Mouse (Mus musculus) urinary bladder, adult 2 months (tissue): Measurements from ENCODE around the gene Sfi1. TPM values are rescaled to one million over a fixed set of nuclear protein-coding genes. Genes with fewer than 3 reads are reported as not detected.
"Not testable (repeated sequence)": the region's sequence is repeated elsewhere in the genome, so short reads cannot be mapped to it uniquely, and the experiment has no call there.

ENCODE experiments used
- DNase-seq: peaks from one replicate; pipeline ENCODE4 v3.0.0; 2022; ENCODE audit warnings: low spot score
- polyA plus RNA-seq: library from polyadenylated mRNA; depleted of rRNA; stranded (reverse); fragments of >200 nt; gene quantifications from 2 replicates; pipeline ENCODE4 v1.2.3, GENCODE M21; 2012; rRNA removed

Gene Sfi1
- polyA plus RNA-seq = 27.2 and 38.1 TPM in 2 replicates

DNA sequence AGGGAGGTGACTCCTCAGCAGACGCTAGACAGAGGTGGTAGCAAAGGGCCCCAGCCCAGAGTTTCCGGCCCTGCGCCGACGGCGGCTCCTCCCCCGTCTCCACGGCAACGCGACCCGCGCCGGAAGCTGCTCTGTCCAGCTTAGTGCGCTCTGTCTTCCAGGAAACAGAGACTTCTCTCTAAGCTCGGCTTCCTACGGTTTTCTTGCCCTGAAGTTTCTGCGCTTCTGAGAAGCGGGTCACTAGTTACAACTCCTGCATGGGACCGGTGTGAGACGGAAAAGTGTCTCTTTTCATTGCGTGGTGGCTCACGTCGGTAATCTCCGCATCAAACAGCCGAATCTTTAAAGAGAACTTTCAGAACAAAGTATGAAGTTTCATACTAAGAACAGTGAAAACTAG, at the start of gene Sfi1:
Sfi1 (minus strand) TSS at position 101 of the 400 bp plus-strand sequence.
- DNase-seq = no peak

DNA sequence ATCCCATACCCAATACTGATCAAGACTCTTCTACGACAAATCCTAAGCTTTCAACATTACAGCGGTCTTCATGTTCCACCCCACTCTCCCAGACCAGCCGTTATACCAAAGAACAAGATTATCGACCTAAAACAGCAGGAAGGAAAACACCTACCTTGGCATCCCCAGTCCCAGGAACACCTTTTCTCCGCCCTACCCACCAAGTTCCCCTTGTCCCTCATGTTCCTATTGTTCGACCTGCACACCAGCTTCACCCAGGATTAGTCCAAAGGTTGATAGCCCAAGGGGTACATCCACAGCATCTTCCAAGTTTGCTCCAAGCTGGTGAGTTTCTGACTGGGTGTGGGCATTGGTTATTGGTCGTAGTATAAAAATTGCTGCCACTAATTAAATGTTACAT, 49.1 kb upstream of the Sfi1 start:
- no peak for DNase-seq

DNA sequence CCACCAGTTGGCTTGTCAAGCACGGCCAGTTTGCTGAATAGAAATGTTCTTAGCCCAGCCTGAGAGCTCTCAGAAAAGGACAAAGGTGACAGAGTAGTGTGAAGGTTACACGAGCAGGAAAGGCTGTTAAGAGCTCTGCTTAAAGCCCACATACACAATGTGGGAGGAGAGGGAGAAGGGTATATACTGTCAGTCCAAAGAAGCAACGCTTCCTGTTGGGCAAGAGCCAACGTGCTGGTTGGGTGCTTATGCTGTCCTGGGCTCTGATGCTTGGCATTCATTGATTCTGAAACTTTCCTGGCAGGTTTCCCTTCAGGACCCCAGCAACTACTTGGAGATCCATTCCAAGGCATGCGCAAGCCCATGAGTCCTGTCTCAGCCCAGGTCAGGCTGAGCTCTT, 42.0 kb upstream of the Sfi1 start:
- no peak for DNase-seq

DNA sequence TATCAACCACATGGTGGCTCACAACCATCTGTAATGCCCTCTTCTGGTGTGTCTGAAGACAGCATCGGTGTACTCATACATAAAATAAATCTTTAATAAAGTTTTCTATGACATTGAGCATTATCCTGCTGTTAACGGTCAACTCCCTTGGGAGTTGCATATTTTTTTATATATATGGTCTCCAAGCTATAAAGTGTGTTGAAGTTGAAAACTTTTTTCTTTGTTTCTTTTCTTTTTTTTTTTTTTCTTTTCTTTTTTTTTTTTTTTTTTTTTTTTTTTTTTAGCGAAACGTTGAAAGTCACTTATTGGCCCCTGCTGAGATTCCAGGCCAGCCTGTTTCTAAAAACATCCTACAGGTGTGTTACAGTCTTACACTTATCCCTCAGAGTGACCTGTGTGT, 40.4 kb upstream of the Sfi1 start:
- no peak for DNase-seq

DNA sequence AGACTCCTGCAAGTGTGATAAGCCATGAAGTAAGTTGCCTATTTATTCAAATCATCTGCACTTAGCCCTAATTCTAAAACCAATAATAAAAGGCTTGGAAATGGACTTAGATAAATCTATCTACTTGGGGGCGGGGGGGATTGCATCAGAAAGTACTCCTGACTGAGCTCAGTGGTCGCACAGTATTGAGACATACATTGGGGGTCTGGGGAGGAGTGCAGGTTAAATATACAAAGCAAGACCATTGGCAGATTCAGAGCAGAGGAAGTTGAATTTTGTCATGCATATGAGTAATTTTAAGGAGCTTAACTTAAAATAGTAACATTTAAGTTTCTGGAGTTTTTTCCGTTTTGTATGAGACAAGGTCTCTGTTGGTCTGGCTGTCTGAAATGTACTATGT, 39.0 kb upstream of the Sfi1 start:
- no peak for DNase-seq

DNA sequence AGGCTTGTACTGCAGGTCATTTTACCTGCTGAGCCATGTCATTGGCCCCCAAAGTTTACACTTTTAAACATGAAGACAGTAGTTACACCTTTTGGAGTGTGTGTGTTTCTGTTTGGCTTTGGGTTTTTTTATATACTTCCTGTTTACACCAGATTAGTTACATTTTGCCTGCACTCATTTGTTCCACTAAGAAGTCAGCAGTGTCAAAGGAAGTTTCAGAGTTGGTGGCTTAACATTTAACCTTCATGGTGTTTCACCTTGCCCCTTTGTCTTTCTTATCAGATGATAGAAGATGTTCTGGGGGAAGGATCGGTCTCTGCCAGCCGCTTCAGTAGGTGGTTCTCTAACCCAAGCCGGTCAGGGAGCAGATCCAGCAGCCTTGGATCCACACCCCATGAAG, 33.9 kb upstream of the Sfi1 start:
- DNase-seq = no peak

DNA sequence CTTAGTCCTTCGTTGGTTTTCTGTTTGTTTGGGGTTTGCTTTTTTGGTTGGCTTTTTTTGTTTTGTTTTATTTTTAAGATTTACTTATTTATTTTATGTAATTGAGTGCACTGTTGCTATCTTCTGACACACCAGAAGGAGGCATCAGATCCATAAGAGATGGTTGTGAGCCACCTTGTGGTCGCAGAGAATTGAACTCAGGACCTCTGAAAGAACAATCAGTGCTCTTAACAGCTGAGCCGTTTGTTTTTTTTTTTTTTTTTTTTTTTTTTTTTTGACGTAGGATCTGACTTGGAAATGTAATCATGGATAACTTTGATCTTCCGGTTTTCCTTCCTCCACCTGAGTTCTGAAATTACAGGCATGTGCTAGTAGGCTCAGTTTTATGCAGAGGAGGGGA, 29.8 kb upstream of the Sfi1 start:
- no peak for DNase-seq

DNA sequence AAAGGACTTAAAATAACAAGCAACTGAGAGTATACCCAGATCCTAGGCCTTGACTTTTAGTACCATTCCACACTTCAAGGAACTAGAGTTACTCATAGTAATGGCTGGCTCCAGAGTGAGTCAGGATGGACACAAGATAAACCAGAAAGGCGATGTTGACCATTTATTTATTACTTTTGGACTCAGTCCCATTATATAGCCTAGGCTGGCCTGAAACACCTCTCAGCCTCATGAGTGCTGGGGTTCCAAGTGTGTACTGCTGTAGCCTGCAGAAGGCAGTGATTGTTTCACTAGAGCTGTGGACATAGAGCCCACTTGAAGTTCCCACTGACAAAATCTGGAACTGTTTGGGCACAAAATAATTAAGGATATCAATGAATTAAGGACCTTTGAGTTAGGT, 19.3 kb upstream of the Sfi1 start:
- no peak for DNase-seq

DNA sequence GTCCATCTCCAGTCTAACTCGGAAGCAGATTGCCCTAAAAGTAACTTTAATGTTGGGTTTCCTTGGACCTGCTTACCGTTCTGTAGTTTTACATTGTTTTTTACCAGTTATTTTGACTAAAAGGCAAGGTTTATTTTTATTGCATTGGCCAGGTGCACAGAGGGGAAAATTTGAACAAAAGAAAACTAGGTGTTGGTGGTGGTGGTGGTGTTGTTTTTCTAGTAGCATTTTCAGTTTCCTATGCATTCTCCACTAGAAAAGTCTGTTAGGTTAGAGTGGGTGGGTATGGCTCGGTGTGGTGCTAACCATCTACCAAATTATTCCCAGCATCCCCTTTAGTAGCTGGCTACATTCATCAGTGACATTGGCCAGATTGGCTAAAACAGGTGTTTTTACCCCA, 13.5 kb upstream of the Sfi1 start:
- DNase-seq = no peak

DNA sequence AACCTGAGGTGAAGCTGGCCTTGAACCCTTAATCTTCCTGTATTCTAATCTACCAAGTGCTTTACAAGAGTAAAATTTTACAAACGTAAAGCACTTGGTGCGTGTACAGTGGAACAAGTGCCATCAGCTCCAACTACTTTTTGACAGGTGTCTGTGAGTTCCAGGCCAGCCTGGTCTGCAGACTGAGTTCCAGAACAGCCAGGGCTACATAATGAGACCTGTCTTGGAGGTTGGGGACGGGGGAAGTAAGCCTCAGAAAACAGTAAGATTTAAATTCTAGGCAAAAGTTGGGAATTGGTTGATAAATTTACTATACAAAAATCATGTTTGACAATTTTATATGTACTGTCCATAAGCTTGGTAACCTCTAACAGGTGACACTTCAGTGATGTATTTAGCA, 11.9 kb upstream of the Sfi1 start:
- no peak for DNase-seq

DNA sequence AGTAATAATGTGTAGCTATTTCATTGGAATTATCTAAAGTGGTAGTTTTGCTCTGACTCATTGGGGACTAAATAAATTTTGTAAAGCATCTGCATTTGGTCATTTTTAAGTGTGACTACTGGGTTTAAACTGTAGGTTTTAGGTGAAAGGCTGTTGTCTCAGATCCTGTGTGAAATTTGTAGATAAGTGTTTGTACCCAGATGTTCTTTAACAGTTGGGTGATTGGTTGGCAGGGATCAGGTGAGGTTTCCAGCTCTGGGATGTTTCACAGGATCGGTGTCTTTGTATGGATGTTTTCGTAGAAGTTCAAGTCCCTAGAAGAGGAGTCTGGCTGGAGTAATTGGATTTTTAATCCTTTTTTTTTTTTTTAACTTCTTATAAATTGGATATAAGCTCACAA, 10.5 kb upstream of the Sfi1 start:
- DNase-seq = no peak

DNA sequence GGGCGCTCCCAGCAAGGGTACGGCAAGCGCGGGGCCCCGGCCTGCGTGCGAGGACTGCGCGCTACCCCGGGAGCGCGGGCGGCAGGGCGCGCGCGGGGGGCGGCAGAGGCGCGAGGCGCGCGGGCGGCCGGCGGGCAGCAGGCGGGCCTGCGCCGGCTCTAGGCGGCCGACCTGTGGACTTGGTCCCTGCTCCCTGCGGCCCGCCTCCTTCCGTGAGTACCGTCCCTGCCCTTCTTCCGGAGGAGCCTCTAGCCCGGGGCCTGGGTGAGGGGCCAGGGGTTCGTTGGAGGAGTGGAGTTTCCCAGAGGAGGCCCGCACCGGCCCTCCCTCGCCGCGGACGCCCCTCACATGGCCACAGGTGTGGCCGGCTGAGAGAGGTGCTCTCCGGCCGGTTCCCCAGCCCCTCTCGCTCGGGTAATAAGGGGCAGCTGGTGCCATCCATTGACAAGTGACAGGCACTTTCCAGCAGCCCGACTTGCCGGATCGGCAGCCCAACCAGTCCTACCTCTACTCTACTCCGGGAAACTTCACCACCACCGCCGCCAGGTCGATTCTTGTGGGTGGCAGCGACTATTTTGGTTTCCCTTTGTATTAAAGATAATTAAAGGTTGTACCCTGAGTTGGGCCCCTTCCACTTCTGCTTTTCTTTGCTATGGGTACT, 9.6 kb upstream of the Sfi1 start:
- DNase-seq = peak; percentile 61

DNA sequence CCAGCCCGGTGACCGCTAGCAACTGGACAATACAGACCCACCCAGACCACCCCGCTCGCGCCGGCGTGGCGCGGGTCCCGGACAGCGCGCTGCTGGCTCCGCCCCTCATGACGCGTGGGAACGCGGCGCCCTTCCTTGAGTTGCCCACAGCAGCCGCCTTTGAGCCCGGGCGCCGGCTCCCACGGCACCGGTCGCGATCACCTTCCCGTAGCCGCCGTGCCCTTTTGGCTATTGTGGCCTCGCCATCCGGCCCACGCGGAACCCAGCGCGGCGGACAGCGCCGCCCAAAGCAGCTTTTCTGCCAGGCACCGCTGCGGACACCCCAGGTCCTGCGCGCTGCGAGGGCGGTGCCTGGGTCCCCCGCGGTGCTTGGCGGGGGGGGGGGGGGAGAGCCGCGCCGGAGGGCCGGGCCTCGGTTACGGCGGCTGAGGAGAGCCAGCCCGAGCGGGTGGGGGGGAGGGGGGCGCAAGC, 9.0 kb upstream of the Sfi1 start, which contains the start of gene Eif4enif1:
Eif4enif1 (plus strand) TSS at position 162 of the 471 bp plus-strand sequence.
- DNase-seq = peak; percentile 95

DNA sequence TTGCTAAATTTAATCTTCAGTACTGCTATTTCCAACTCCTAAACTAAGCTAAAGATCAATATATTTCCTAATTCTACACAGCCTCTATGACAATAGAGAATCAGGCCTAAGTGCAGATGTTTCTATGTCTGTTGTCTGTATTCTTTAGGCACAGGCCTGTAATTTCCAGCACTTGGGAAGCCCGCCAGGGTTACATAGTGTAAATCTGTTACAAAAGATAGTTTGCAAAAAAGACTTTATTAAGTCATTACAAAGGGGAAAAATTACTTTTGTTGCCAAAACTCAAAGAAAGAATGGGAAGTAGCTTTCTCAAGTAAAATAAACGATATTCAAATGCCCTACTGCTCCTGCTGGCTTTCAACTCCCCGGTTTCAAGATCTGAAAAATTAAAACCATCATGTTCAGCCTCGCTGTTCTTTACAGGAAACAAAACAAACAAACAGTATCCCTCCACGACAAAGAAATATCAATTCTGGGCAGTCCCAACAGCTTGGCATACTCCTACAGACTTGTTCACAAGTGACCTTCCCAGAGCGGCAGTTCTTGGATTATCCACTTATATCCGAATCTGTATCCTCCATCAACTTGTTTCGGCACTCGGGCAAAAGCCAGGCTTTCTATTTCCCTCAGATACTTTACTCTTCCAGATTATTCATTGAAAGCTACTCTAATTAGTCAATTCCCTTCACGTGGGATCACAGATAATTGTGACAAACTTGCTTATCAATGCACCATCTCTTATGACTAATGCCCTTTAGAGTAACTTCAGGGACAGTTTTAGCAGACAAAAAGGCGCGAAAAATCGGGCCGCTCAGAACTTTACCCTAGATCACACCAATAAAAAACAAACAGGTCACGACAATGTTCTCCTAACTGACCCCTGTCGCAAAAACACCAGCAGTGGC, 8.3 kb upstream of the Sfi1 start:
- DNase-seq = no peak

DNA sequence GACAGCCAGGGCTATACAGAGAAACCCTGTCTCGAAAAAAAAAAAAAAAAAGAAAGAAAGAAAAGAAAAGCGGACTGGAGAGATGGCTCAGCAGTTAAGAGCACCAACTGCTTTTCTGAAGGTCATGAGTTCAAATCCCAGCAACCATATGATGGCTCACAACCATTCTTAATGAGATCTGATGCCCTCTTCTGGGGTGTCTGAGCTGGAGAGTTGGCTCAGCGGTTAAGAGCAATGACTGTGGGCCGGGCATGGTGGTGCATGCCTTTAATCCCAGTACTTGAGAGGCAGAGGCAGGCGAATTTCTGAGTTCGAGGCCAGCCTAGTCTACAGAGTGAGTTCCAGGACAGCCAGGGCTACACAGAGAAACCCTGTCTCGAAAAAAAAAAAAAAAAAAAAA, 7.4 kb upstream of the Sfi1 start:
- not testable (repeated sequence) for DNase-seq

DNA sequence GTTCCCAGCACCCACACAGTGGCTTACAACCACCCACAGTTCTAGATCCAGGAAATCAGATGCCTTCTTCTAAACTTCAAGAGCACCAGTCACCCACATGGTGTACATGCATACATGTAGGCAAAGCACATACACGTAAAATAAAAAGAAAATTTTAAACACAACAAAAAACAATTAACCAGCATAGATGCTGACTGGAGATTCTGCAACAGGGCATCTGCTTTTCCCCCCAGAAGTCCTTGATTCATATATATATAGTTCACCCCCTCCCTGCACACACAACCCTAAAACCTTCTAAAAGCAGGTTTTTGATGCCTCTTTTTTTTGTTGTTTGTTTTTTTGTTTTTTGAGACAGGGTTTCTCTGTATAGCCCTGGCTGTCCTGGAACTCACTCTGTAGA, 10.6 kb downstream of the Sfi1 start:
- DNase-seq = not testable (repeated sequence)

DNA sequence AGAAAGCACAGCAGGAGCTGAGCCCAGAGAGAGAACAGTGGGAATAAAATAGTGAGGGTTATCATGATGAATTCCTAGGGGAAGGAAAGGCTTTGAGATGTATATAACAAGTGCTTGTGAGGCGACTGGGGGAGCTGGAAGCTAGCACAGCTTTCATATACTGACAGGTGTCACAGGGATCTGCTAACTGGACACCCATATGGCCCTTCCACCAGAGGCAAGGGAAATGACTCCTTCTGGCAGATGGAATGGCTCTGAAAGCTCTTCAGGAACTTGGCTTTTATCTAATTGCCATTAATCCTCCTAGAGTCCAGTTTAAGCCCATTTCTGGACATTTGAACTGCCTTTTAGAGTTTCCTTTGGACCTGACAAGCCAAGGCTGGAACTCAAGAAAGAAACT, 11.3 kb downstream of the Sfi1 start:
- DNase-seq = not testable (repeated sequence)

DNA sequence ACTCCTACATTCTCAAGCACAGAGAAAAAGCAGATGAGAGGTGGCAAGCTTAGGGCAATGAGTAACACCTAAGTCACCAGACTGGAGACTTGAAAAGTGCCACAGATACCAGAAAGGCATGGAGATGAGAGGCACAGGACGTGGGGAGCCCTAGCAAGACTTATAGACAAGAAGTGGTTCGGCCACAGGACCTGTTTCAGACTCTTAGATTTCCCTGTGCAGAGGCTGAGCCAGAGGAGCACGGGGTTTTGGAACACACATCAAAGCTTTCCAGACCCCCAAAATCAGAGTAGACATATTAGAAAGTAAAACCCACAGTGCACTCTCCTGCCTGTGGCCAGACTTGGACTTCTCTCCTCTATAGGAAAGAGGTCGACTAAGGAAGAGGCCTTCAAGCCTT, 12.0 kb downstream of the Sfi1 start:
- peak; percentile 99 for DNase-seq

DNA sequence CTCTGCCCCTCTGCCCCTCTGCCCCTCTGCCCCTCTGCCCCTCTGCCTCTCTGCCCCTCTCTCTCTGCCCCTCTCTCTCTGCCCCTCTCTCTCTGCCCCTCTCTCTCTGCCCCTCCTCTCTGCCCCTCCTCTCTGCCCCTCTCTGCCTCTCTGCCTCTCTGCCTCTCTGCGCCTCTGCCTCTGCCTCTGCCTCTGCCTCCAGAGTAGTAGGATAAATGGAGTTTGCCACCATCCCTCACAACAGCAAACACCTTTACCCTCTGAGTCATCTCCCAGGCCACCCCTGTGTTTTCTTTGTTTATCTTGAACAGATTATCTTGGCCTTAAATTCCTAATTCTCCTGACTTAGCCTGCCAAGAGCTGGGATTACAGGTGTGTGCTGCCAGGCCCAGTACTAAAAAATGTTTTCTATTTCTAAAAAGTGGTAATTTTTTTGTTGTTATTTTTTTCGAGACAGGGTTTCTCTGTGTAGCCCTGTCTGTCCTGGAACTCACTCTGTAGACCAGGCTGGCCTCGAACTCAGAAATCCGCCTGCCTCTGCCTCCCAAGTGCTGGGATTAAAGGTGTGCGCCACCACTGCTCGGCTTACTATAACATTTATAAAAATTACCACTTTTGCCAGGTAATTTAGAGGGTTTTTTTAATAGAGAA, 12.6 kb downstream of the Sfi1 start:
- not testable (repeated sequence) for DNase-seq

DNA sequence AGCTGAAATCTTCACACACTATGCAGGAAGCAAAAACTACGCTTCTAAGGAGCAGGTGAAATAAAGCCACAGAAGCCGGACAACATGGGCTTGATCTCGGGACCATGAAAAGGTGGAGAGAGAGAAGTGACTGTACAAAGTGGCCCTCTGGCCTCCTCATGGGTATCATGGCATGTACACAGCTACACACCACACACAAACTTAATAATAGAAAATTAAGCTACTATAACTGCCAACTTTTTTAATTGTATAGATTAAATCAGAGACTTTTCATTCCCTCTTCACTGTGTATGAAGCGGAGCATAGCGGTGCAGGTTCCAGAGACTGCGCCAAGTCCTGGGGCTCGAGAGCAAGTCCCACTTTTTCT, 13.6 kb downstream of the Sfi1 start:
- peak; percentile 67 for DNase-seq

DNA sequence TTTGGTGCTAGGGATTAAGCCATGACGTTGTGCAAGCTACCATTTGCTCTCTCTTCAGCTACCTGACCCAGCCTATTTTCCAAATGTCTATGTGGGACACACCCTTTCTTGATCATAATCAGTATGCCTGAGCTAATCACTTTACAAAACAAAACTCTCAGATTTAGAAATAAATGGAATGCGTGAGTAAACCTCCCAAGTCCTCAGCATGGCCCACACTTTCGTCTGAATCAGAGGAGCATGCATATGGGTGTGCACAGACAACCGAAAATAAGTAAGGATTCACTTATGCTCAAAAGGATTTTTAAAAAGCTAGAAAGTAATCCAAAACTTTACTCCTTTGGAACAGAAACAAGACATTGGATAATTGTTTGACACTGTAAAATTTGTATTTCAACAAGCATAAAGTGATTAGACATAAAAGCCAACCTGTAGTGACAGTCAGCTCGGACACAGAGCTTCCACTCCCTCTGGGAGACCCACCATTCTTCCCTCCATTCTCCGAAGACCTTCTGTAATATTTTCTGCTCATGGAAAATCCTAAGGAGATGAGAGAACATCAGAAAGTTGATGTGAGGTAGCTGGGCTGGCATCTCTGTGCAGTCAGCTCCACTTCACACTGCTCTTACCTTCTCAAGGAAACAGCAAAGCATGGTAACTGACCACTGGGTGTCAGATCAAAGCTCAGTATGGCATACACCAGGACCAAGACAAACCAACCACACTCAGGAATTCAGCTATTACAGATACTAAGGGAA, 14.1 kb downstream of the Sfi1 start:
- DNase-seq = peak; percentile 65
